Mouse (Mus musculus) myocyte (in vitro differentiated cells): ENCODE data around the gene Rapgef2. TPM values are rescaled to one million over a fixed set of nuclear protein-coding genes. Genes with fewer than 3 reads are reported as not detected.
"Not testable (repeated sequence)": the region's sequence is repeated elsewhere in the genome, so short reads cannot be mapped to it uniquely, and the experiment has no call there.

Source experiments
- H3K27me3 ChIP-seq: one replicate; pipeline ENCODE4 v1.6.1; 2011; ENCODE audit not compliant: control insufficient read depth, insufficient read depth, insufficient read length
- H3K36me3 ChIP-seq: one replicate; pipeline ENCODE4 v1.6.1; 2011; ENCODE audit not compliant: control insufficient read depth, insufficient read depth
- H3K4me2 ChIP-seq: one replicate; pipeline ENCODE4 v1.6.1; 2011; ENCODE audit warnings: low read depth, control low read depth
- H3K4me3 ChIP-seq: one replicate; pipeline ENCODE4 v1.5.1; 2011; ENCODE audit warnings: mild to moderate bottlenecking, control low read depth, moderate library complexity
- H3K79me2 ChIP-seq: one replicate; pipeline ENCODE4 v1.6.1; 2011; ENCODE audit not compliant: control insufficient read depth, insufficient read depth
- H3ac ChIP-seq: one replicate; pipeline ENCODE4 v1.6.1; 2011; ENCODE audit not compliant: control insufficient read depth, insufficient read length
- CEBPB ChIP-seq: IDR thresholded peaks from 2 replicates; pipeline ENCODE4 v1.6.1; 2011; ENCODE audit warnings: mild to moderate bottlenecking, moderate library complexity; ENCODE audit not compliant: poor library complexity, insufficient read depth, severe bottlenecking
- E2F4 ChIP-seq: IDR thresholded peaks from one replicate; pipeline ENCODE4 v1.6.1; 2011; ENCODE audit warnings: mild to moderate bottlenecking, control low read depth, moderate library complexity; ENCODE audit not compliant: insufficient read depth
- MAX ChIP-seq: IDR thresholded peaks from one replicate; pipeline ENCODE4 v1.6.1; 2011; ENCODE audit warnings: low read depth, mild to moderate bottlenecking, control low read depth
- MYOD1 ChIP-seq, 3 experiments: IDR thresholded peaks; one replicate each; pipeline ENCODE4 v1.6.1; 2011; ENCODE audit warnings: control low read depth in 2 of 3, low read depth in 2 of 3, mild to moderate bottlenecking in 2 of 3, moderate library complexity in 1 of 3; ENCODE audit not compliant: insufficient read length in 2 of 3, control insufficient read depth in 1 of 3
- MYOG ChIP-seq, 3 experiments: IDR thresholded peaks; one replicate each; pipeline ENCODE4 v1.6.1; 2011; ENCODE audit warnings: control low read depth in 2 of 3, low read depth in 2 of 3, mild to moderate bottlenecking in 2 of 3; ENCODE audit not compliant: insufficient read length in 2 of 3, control insufficient read depth in 1 of 3, insufficient read depth in 1 of 3
- POLR2A ChIP-seq: IDR thresholded peaks from one replicate; pipeline ENCODE4 v1.6.1; 2011; ENCODE audit warnings: low read depth, mild to moderate bottlenecking, control low read depth, moderate library complexity; ENCODE audit not compliant: insufficient read length
- POLR2AphosphoS2 ChIP-seq: IDR thresholded peaks from one replicate; pipeline ENCODE4 v1.6.1; 2011; ENCODE audit warnings: low read depth, control low read depth; ENCODE audit not compliant: insufficient read length
- REST ChIP-seq: IDR thresholded peaks from one replicate; pipeline ENCODE4 v1.6.1; 2011; ENCODE audit warnings: mild to moderate bottlenecking, control low read depth, moderate library complexity; ENCODE audit not compliant: insufficient read depth, insufficient read length
- SRF ChIP-seq: IDR thresholded peaks from one replicate; pipeline ENCODE4 v1.6.1; 2011; ENCODE audit warnings: low read depth; ENCODE audit not compliant: control insufficient read depth, insufficient read length
- TCF12 ChIP-seq: IDR thresholded peaks from one replicate; pipeline ENCODE4 v1.6.1; 2011; ENCODE audit warnings: mild to moderate bottlenecking, control low read depth; ENCODE audit not compliant: poor library complexity, insufficient read depth, severe bottlenecking
- TCF3 ChIP-seq: IDR thresholded peaks from one replicate; pipeline ENCODE4 v1.6.1; 2011; ENCODE audit warnings: low read depth, control low read depth; ENCODE audit not compliant: insufficient read length
- USF1 ChIP-seq: IDR thresholded peaks from one replicate; pipeline ENCODE4 v1.6.1; 2011; ENCODE audit warnings: low read depth, mild to moderate bottlenecking, control low read depth, moderate library complexity
- polyA plus RNA-seq: library from polyadenylated mRNA; unstranded; fragments of >200 nt; fragmentation: generic; extraction: Trizol; gene quantifications from one replicate; pipeline ENCODE4 v1.2.1, GENCODE M21; 2012; ENCODE audit warnings: missing spikeins

Gene Rapgef2
- polyA plus RNA-seq, 1 experiment = 5.8 TPM

DNA sequence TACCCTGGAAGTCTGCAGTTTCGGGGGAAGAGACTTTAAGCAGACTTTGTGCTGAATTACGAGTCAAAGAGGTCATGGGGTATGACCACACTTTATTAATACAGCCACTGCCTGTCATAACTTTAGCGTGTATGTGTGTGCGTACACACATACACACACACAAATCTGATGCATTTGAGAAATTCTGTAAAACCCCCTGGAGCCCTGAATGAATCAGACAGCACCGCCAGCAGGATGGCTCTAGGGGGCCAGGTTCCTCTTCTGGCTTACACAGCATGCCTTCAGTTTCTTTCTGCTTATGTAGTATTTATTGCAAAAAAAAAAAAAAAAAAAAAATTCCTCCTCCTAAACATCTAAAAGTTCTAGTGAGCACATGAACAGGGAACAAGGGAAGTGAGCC is 113.0 kb downstream of the Rapgef2 start:
- Histone ChIP-seq H3ac (no peak overlapping the region), H3K4me2 (no peak overlapping the region), H3K36me3 (peaks cover 20% of the 10 kb centered on the region), H3K27me3 (no peaks in the 10 kb centered on the region), H3K4me3 (no peak overlapping the region), H3K79me2 (peaks cover 41% of the 10 kb centered on the region)
- TF ChIP-seq SRF (no peak), E2F4 (no peak), REST (no peak), USF1 (no peak), MYOD1 (IDR thresholded peaks at IDR 0.05; ENCODE audit: control insufficient read depth in 1 of 3, insufficient read length in 2 of 3, low read depth in 2 of 3) (no peak), MYOG (IDR thresholded peaks at IDR 0.05; ENCODE audit: control insufficient read depth in 1 of 3, insufficient read depth in 1 of 3, insufficient read length in 2 of 3, low read depth in 2 of 3) (no peak), TCF12 (no peak), TCF3 (no peak), POLR2AphosphoS2 (no peak)

GRCm38 (mm10) chr3:79171146-79171545 is 115.2 kb downstream of the Rapgef2 start:
- not testable (repeated sequence) for H3K4me3 ChIP-seq, H3ac ChIP-seq, H3K4me2 ChIP-seq, H3K27me3 ChIP-seq
- peaks cover 26% of the 10 kb centered on the region for H3K36me3 ChIP-seq
- H3K79me2 ChIP-seq = peaks cover 35% of the 10 kb centered on the region

- Histone ChIP-seq H3K27me3 (no peaks in the 10 kb centered on the region), H3K79me2 (peaks cover 22% of the 10 kb centered on the region), H3K36me3 (peaks cover 26% of the 10 kb centered on the region), H3ac (no peak overlapping the region), H3K4me3 (no peak overlapping the region), H3K4me2 (no peak overlapping the region)
- TF ChIP-seq MYOD1 (IDR thresholded peaks at IDR 0.05; ENCODE audit: control insufficient read depth in 1 of 3, insufficient read length in 2 of 3, low read depth in 2 of 3) (no peak), CEBPB (no peak), TCF12 (no peak), USF1 (no peak), POLR2A (no peak), SRF (no peak), REST (no peak), MYOG (IDR thresholded peaks at IDR 0.05; ENCODE audit: control insufficient read depth in 1 of 3, insufficient read depth in 1 of 3, insufficient read length in 2 of 3, low read depth in 2 of 3) (no peak), MAX (no peak), E2F4 (no peak), TCF3 (no peak), POLR2AphosphoS2 (no peak)
Observed at GRCm38 (mm10) chr3:79168168-79168827, 118.0 kb downstream of the Rapgef2 start.

DNA sequence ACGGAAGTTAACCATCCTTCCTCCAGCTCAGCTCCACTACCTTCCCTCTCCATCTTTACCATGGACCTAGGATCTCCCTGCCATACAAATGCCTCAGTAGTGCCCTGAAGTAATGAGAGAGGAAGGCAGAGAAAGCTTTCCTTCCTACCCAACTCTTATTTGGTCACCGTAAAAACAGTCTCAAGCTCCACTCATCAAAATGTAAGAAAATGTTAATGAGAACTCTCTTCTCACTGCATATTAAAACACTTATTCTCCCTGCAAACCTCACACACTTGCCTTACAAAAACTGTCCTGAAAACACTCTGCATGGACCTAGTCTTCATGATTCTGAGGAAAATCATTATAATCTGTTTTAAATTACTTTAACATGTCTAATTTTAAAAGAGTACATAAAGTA is 118.7 kb downstream of the Rapgef2 start:
- TF ChIP-seq TCF3 (no peak), POLR2A (no peak), USF1 (no peak), CEBPB (no peak), TCF12 (no peak), SRF (no peak), MYOG (IDR thresholded peaks at IDR 0.05; ENCODE audit: control insufficient read depth in 1 of 3, insufficient read depth in 1 of 3, insufficient read length in 2 of 3, low read depth in 2 of 3) (no peak), REST (no peak), MYOD1 (IDR thresholded peaks at IDR 0.05; ENCODE audit: control insufficient read depth in 1 of 3, insufficient read length in 2 of 3, low read depth in 2 of 3) (no peak), MAX (no peak), E2F4 (no peak), POLR2AphosphoS2 (no peak)
- H3K36me3 ChIP-seq = peaks cover 20% of the 10 kb centered on the region
- H3K79me2 ChIP-seq = peaks cover 27% of the 10 kb centered on the region

GRCm38 (mm10) chr3:79161834-79162401 is 124.4 kb downstream of the Rapgef2 start:
- Histone ChIP-seq H3K36me3 (no peaks in the 10 kb centered on the region), H3ac (no peak overlapping the region), H3K4me2 (peak overlapping the region; percentile 91), H3K79me2 (peaks cover 25% of the 10 kb centered on the region), H3K27me3 (no peaks in the 10 kb centered on the region), H3K4me3 (no peak overlapping the region)
- no peak for TF ChIP-seq SRF
- TF ChIP-seq TCF12 = no peak
- no peak for TF ChIP-seq TCF3
- 0 out of 2 replicates have a peak, but pooled peaks have one; percentile 49 for TF ChIP-seq CEBPB
- TF ChIP-seq POLR2A = no peak
- no peak for TF ChIP-seq MYOG (IDR thresholded peaks at IDR 0.05; ENCODE audit: control insufficient read depth in 1 of 3, insufficient read depth in 1 of 3, insufficient read length in 2 of 3, low read depth in 2 of 3)
- TF ChIP-seq REST = no peak
- TF ChIP-seq MYOD1 (IDR thresholded peaks at IDR 0.05; ENCODE audit: control insufficient read depth in 1 of 3, insufficient read length in 2 of 3, low read depth in 2 of 3) = no peak
- no peak for TF ChIP-seq MAX

More for the DNA sequence above, 118.7 kb downstream of the Rapgef2 start:
- no peak overlapping the region for H3K4me3 ChIP-seq
- no peak overlapping the region for H3K4me2 ChIP-seq
- no peaks in the 10 kb centered on the region for H3K27me3 ChIP-seq
- no peak overlapping the region for H3ac ChIP-seq
